Mouse (Mus musculus): Measurements from ENCODE around the gene Gm9747. TPM values are rescaled to one million over a fixed set of nuclear protein-coding genes. Genes with fewer than 3 reads are reported as not detected.

The Gm9747 gene
- polyA plus RNA-seq, 2 experiments: 0.15 to 44.9 TPM

GRCm38 (mm10) chr1:82257457-82257856 is 24.5 kb downstream of the Gm9747 start:
- WGBS: 22% methylated on average over 5 of the region's 5 CpGs
- Histone ChIP-seq H3K9ac (ENCODE audit: low read depth, low read length, severe bottlenecking) (no peak overlapping the region), H3K4me1 (ENCODE audit: control insufficient read depth, insufficient read depth, low read length) (peaks cover 33% of the 10 kb centered on the region), H3K4me3 (replicated peaks; ENCODE audit: low read length) (no peak overlapping the region), H3K27me3 (ENCODE audit: control insufficient read depth, insufficient read depth, low read length) (no peaks in the 10 kb centered on the region), H3K4me2 (replicated peaks; ENCODE audit: low read depth, low read length, severe bottlenecking) (no peak overlapping the region), H3K36me3 (ENCODE audit: control insufficient read depth, insufficient read depth, low read length) (no peaks in the 10 kb centered on the region), H3K27ac (replicated peaks; ENCODE audit: low read depth, low read length) (no peak overlapping the region), H3K9me3 (ENCODE audit: control insufficient read depth, low read length) (no peaks in the 10 kb centered on the region)
- DNase-seq (ENCODE audit: low spot score): peak; percentile 84
- peak; percentile 39; the same call in 1 of the 2 replicates for ATAC-seq (ENCODE audit: low FRiP score, low read depth)
- TF ChIP-seq POLR2A (IDR thresholded peaks at IDR 0.05; ENCODE audit: borderline replicate concordance, extremely low read depth, insufficient read depth, insufficient read length): no peak

DNA sequence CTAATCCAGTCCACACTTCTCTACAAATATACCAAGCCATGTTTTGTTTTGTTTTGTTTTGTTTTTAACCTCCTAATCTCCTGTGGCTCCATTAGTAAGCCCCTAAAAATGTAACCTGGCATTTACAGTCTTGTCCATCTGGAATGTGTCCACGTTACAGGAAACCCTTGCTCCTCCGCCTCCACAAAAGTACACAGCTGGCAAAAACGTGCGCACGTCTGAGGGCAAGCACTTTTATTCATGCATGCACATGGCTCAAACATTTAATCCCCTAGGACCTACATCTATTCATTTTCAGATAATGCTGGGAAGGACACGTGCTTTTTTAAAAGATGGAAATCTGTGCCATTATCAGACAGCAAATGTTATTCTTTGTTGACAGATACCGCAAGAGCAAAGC is 25.4 kb downstream of the Gm9747 start:
- H3K27ac ChIP-seq (replicated peaks; ENCODE audit: low read depth, low read length): no peak overlapping the region
- H3K4me1 ChIP-seq (ENCODE audit: control insufficient read depth, insufficient read depth, low read length): peaks cover 34% of the 10 kb centered on the region
- peak; percentile 34; the same call in 1 of the 2 replicates for ATAC-seq (ENCODE audit: low FRiP score, low read depth)

DNA sequence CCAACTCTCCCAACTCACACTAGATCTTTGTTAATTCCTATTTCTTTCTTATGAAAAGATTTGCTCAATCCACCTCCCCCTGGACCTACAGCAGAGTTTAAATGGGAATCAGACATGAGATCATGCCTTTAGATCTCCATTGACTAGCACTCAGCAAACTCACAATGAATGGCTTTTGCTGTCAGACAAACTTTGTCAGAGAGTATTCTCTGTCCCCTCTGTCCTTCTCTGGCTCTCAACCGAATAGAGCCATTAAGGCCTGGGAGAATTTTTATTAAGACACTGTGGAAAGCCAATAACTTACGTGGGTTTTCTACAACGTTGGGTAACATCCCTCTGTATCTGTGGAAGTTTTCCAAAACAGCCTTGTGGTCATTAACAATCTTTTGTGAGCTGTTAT is 27.1 kb downstream of the Gm9747 start:
- H3K36me3 ChIP-seq (ENCODE audit: control insufficient read depth, insufficient read depth, low read length): no peaks in the 10 kb centered on the region
- no peak overlapping the region for H3K4me2 ChIP-seq (replicated peaks; ENCODE audit: low read depth, low read length, severe bottlenecking)
- no peak overlapping the region for H3K9ac ChIP-seq (ENCODE audit: low read depth, low read length, severe bottlenecking)
- peaks cover 34% of the 10 kb centered on the region for H3K4me1 ChIP-seq (ENCODE audit: control insufficient read depth, insufficient read depth, low read length)
- DNase-seq (ENCODE audit: low spot score) (no peak), ATAC-seq (ENCODE audit: low FRiP score, low read depth) (no peak)
- 34% methylated on average over 3 of the region's 3 CpGs for WGBS
- no peaks in the 10 kb centered on the region for H3K27me3 ChIP-seq (ENCODE audit: control insufficient read depth, insufficient read depth, low read length)
- H3K9me3 ChIP-seq (ENCODE audit: control insufficient read depth, low read length): no peaks in the 10 kb centered on the region
- no peak for TF ChIP-seq POLR2A (IDR thresholded peaks at IDR 0.05; ENCODE audit: borderline replicate concordance, extremely low read depth, insufficient read depth, insufficient read length)
- H3K27ac ChIP-seq (replicated peaks; ENCODE audit: low read depth, low read length): no peak overlapping the region
- H3K4me3 ChIP-seq (replicated peaks; ENCODE audit: low read length): no peak overlapping the region

More for the DNA sequence above, 25.4 kb downstream of the Gm9747 start:
- no peak for TF ChIP-seq POLR2A (IDR thresholded peaks at IDR 0.05; ENCODE audit: borderline replicate concordance, extremely low read depth, insufficient read depth, insufficient read length)
- no peak overlapping the region for H3K9ac ChIP-seq (ENCODE audit: low read depth, low read length, severe bottlenecking)
- H3K4me2 ChIP-seq (replicated peaks; ENCODE audit: low read depth, low read length, severe bottlenecking): no peak overlapping the region
- 15% methylated on average over 7 of the region's 7 CpGs for WGBS
- DNase-seq (ENCODE audit: low spot score): peak; percentile 50
- no peak overlapping the region for H3K4me3 ChIP-seq (replicated peaks; ENCODE audit: low read length)
- H3K9me3 ChIP-seq (ENCODE audit: control insufficient read depth, low read length): no peaks in the 10 kb centered on the region
- H3K27me3 ChIP-seq (ENCODE audit: control insufficient read depth, insufficient read depth, low read length): no peaks in the 10 kb centered on the region
- no peaks in the 10 kb centered on the region for H3K36me3 ChIP-seq (ENCODE audit: control insufficient read depth, insufficient read depth, low read length)

DNA sequence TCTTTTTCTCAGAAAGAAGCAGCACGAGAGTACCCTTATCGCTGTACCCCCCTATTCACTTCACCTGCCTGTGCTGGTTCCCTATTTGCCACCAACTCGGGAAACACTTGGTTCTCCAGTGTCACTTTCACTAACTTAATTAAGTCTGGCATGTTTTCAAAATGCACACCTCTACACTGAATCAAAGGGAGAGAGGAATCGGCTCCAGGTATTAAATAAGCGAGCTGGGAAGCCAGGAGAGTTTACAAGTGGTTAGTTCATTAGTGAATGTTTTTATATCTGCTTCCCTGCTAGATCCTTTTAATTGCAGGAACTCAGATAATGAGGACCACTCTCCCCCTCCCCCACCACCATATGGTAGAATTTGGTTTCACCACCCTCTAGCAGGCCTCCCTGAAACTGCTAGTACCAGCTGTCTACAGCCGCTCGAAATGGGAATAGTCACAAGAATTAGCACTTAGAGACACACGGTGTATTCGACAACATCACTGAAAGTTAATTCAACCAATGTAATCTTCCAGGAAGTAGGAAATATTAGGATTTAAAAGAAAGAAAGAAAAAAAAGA is 28.2 kb downstream of the Gm9747 start:
- 22% methylated on average over 9 of the region's 9 CpGs for WGBS
- DNase-seq (ENCODE audit: low spot score) (no peak), ATAC-seq (ENCODE audit: low FRiP score, low read depth) (no peak)
- Histone ChIP-seq H3K4me1 (ENCODE audit: control insufficient read depth, insufficient read depth, low read length) (peaks cover 34% of the 10 kb centered on the region), H3K27me3 (ENCODE audit: control insufficient read depth, insufficient read depth, low read length) (no peaks in the 10 kb centered on the region), H3K36me3 (ENCODE audit: control insufficient read depth, insufficient read depth, low read length) (no peaks in the 10 kb centered on the region), H3K9me3 (ENCODE audit: control insufficient read depth, low read length) (no peaks in the 10 kb centered on the region), H3K27ac (replicated peaks; ENCODE audit: low read depth, low read length) (no peak overlapping the region), H3K9ac (ENCODE audit: low read depth, low read length, severe bottlenecking) (no peak overlapping the region), H3K4me3 (replicated peaks; ENCODE audit: low read length) (no peak overlapping the region), H3K4me2 (replicated peaks; ENCODE audit: low read depth, low read length, severe bottlenecking) (no peak overlapping the region)
- TF ChIP-seq POLR2A (IDR thresholded peaks at IDR 0.05; ENCODE audit: borderline replicate concordance, extremely low read depth, insufficient read depth, insufficient read length): no peak

DNA sequence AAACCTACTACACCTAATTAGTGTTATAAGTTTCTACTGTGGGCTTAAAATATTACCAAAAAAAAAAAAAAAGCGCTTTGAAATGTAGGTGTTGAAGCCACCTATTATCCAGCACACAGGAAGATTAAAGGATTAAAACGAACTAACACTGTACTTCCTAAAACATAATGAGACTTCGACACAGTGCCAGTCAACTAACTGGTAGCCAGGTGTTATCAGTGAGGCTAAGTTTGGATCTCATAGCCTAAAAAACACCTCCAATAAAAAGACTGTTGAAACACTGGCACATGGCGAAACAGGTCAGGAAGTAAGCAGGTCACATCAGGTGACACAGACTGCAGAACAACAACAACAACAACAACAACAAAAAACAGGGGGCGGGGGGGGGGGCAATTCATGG is 28.7 kb downstream of the Gm9747 start:
- DNase-seq (ENCODE audit: low spot score) (no peak), ATAC-seq (ENCODE audit: low FRiP score, low read depth) (no peak)
- Histone ChIP-seq H3K9me3 (ENCODE audit: control insufficient read depth, low read length) (no peaks in the 10 kb centered on the region), H3K27me3 (ENCODE audit: control insufficient read depth, insufficient read depth, low read length) (no peaks in the 10 kb centered on the region), H3K27ac (replicated peaks; ENCODE audit: low read depth, low read length) (no peak overlapping the region), H3K4me1 (ENCODE audit: control insufficient read depth, insufficient read depth, low read length) (peaks cover 34% of the 10 kb centered on the region), H3K9ac (ENCODE audit: low read depth, low read length, severe bottlenecking) (no peak overlapping the region), H3K4me2 (replicated peaks; ENCODE audit: low read depth, low read length, severe bottlenecking) (no peak overlapping the region), H3K4me3 (replicated peaks; ENCODE audit: low read length) (no peak overlapping the region), H3K36me3 (ENCODE audit: control insufficient read depth, insufficient read depth, low read length) (no peaks in the 10 kb centered on the region)
- WGBS: 39% methylated on average over 5 of the region's 5 CpGs
- TF ChIP-seq POLR2A (IDR thresholded peaks at IDR 0.05; ENCODE audit: borderline replicate concordance, extremely low read depth, insufficient read depth, insufficient read length): no peak
